Mouse (Mus musculus) limb, embryonic 11.5 days (tissue): ENCODE measurements around the gene Pdk3. TPM values are rescaled to one million over a fixed set of nuclear protein-coding genes. Genes with fewer than 3 reads are reported as not detected.

Experiments
- ATAC-seq: fragments of 200-750 bp; cut with Nextera tagmentation; 2 replicates; pipeline ENCODE4 v1.8.0; 2017; ENCODE audit warnings: low read depth; ENCODE audit not compliant: insufficient number of reproducible peaks, low FRiP score, low TSS enrichment
- DNase-seq: peaks from one replicate; pipeline ENCODE4 v3.0.0-alpha.2; 2015; ENCODE audit warnings: low spot score
- H3K27ac ChIP-seq: fragments of 300-500 bp; sonication (generic); replicated peaks from 2 replicates; pipeline ENCODE4 v1.5.1; 2014; ENCODE audit warnings: low read depth, mild to moderate bottlenecking, low read length
- H3K27me3 ChIP-seq: fragments of 300-500 bp; sonication (generic); 2 replicates; pipeline ENCODE4 v1.6.1; 2014; ENCODE audit warnings: mild to moderate bottlenecking, low read length, mixed read lengths; ENCODE audit not compliant: control insufficient read depth, insufficient read depth
- H3K36me3 ChIP-seq: fragments of 300-500 bp; sonication (generic); 2 replicates; pipeline ENCODE4 v1.6.1; 2014; ENCODE audit warnings: mild to moderate bottlenecking, low read length, moderate library complexity, mixed read lengths; ENCODE audit not compliant: control insufficient read depth, insufficient read depth
- H3K4me1 ChIP-seq: fragments of 300-500 bp; sonication (generic); 2 replicates; pipeline ENCODE4 v1.6.1; 2014; ENCODE audit warnings: low read length, mixed read lengths; ENCODE audit not compliant: control insufficient read depth, insufficient read depth
- H3K4me2 ChIP-seq: fragments of 300-500 bp; sonication (generic); 2 replicates; pipeline ENCODE4 v1.6.1; 2014; ENCODE audit warnings: low read depth, mild to moderate bottlenecking, moderate library complexity; ENCODE audit not compliant: severe bottlenecking
- H3K4me3 ChIP-seq: fragments of 300-500 bp; sonication (generic); 2 replicates; pipeline ENCODE4 v1.5.1; 2014; ENCODE audit warnings: low read depth, low read length
- H3K9ac ChIP-seq: fragments of 300-500 bp; sonication (generic); 2 replicates; pipeline ENCODE4 v1.6.1; 2014; ENCODE audit warnings: mild to moderate bottlenecking, low read length
- H3K9me3 ChIP-seq: fragments of 300-500 bp; sonication (generic); 2 replicates; pipeline ENCODE4 v1.6.1; 2016; ENCODE audit warnings: low read length; ENCODE audit not compliant: control insufficient read depth
- WGBS: fragments of 180-500 bp; shearing (Covaris S2); extraction: QIAGEN DNeasy Blood & Tissue Kit; methylation state at CpG from one replicate; pipeline ENCODE4 v1.1.7; 2014; 5-methylcytosine and 5-hydroxymethylcytosine counted together
- polyA plus RNA-seq: library from polyadenylated mRNA; unstranded; fragments of >200 nt; fragmentation: Nextera tagmentation; extraction: Ambion mirVana; gene quantifications from 2 replicates; pipeline ENCODE4 v1.2.1, GENCODE M21; 2014

Pdk3 gene
- polyA plus RNA-seq, 1 experiment from 2014 or later, result 86.2 TPM

DNA sequence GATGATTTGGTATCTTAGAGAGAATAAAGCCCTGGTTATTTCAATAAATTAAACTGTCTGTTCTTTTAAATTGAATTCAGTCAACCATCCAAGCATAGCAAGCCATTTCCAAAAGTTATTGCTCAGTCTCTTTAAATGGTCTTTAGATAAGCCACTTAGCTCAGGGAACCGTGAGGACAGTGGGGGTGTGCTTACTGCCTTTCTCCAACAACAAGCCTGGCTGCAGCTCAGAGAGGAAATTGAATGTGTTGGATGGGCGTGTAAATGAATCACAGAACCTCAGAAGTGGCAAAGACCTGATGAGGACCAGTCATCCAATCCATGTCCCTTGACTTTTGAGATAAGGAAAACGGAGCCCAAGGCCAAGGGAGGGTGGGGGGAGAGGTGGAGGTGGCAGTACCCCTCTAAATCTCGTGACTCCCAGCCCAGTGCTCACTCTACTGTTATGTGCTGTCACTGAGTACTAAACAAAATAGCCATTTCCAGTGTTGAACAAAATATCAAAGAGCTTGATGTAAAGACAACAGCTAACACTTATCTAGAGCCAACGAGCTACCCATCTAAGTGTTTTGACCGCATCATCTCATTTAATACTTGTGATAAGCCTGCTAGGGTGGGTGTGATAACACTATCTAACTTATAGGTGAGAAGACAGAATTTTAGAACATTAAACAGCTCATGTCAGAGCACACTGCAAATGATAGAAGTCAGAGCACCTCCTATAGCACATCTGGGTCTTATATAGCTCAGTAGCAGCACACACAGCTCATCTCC lies 98.8 kb downstream of the Pdk3 start:
- Histone ChIP-seq H3K27ac (no peak overlapping the region), H3K9ac (no peak overlapping the region), H3K4me2 (no peak overlapping the region), H3K4me1 (no peaks in the 10 kb centered on the region), H3K36me3 (no peaks in the 10 kb centered on the region), H3K27me3 (no peaks in the 10 kb centered on the region), H3K4me3 (no peak overlapping the region), H3K9me3 (no peaks in the 10 kb centered on the region)
- no peak for DNase-seq
- no peak for ATAC-seq
- 69% methylated on average over 6 of the region's 6 CpGs for WGBS

DNA sequence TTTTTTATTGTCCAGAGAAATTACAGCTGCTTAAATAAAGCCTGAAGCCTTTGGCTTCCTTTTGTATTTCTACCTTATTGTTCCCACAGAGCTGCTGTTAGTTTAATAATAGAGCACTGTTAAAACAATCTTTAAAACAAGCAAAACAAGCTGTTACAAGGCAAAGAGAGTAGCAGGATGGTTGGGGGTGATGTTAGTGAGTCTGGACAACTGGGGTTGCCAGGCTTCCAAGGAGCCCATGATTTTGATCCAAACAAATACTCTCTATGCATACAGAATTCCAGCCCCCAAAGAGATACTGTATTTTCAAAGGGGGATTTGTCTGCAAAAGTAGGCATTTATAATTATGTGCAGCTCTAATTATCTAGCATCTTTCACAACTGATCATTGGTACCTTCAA lies 99.6 kb downstream of the Pdk3 start:
- no peak for ATAC-seq

DNA sequence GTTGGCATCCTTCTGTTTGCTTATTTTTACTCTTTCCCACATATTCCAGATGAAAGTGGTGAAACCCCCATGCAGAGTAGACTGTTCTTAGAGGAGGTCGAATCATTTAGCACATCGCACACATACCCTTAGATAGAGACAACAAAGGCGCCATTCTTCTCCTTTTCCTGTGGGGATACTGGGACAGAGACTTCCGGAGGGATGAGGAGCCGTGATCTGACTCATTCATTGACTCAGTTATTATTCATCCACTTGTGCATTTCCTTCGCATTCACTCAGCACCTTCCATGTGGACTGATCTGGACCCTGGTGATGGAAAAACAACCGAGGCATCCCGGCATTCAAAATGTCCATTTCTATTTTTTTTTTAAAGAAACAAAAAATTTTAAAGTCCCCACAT lies 101.1 kb downstream of the Pdk3 start:
- no peak for DNase-seq
- no peaks in the 10 kb centered on the region for H3K4me1 ChIP-seq
- H3K4me2 ChIP-seq, result no peak overlapping the region
- H3K27ac ChIP-seq, result no peak overlapping the region
- no peaks in the 10 kb centered on the region for H3K27me3 ChIP-seq
- ATAC-seq, result no peak
- WGBS, result 89% methylated on average over 8 of the region's 8 CpGs
- H3K9me3 ChIP-seq, result no peaks in the 10 kb centered on the region
- H3K36me3 ChIP-seq, result no peaks in the 10 kb centered on the region
- H3K9ac ChIP-seq, result no peak overlapping the region
- no peak overlapping the region for H3K4me3 ChIP-seq

More for the DNA sequence above, 99.6 kb downstream of the Pdk3 start:
- H3K9me3 ChIP-seq, result no peaks in the 10 kb centered on the region
- no peaks in the 10 kb centered on the region for H3K36me3 ChIP-seq
- no peak overlapping the region for H3K4me3 ChIP-seq
- H3K27me3 ChIP-seq, result no peaks in the 10 kb centered on the region
- H3K4me2 ChIP-seq, result no peak overlapping the region
- no peak overlapping the region for H3K9ac ChIP-seq
- no peak overlapping the region for H3K27ac ChIP-seq
- DNase-seq, result no peak
- no peaks in the 10 kb centered on the region for H3K4me1 ChIP-seq

DNA sequence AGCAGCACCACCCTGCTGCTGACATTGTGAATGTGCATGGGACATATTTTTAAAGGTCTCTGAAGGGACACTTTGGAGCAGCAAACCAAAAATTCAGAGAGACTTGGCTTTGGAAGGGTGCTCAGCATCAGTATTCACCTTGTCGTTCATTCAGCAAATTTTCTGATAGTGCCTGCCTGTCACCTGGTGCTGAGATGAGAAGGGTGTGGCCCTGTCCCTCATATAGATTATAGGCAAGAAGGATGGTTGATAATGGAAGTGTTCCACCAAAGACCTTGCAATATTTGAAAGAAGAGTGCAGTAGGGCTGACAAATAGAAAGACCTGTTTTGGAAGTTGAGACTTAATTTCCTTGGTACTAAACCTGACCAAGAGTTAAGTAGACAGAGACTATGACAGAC lies 102.5 kb downstream of the Pdk3 start:
- no peak for ATAC-seq
- WGBS, result 90% methylated on average over 1 of the region's 1 CpGs

More for the DNA sequence above, 102.5 kb downstream of the Pdk3 start:
- Histone ChIP-seq H3K4me1 (no peaks in the 10 kb centered on the region), H3K4me3 (no peak overlapping the region), H3K27ac (no peak overlapping the region), H3K36me3 (no peaks in the 10 kb centered on the region), H3K4me2 (no peak overlapping the region), H3K9ac (no peak overlapping the region), H3K27me3 (no peaks in the 10 kb centered on the region), H3K9me3 (no peaks in the 10 kb centered on the region)
- no peak for DNase-seq

Other genes with a start within 250 kb of the Pdk3 start
- 26.2 and 34.5 TPM in 2 replicates for gene Pola1, start 200.0 kb downstream of the Pdk3 start, polyA plus RNA-seq
- gene Pcyt1b, start 177.3 kb downstream of the Pdk3 start, polyA plus RNA-seq, result 3.7 and 4.0 TPM in 2 replicates
- 0.08 TPM in 1 of 2 replicates, not detected in the other for gene AU015836, start 136.5 kb upstream of the Pdk3 start, polyA plus RNA-seq